Mouse (Mus musculus) lung, adult 2 months (tissue): ENCODE data around the gene Ror2.

Experiments
- CTCF ChIP-seq: fragments of 200-500 bp; IDR thresholded peaks from 2 replicates; pipeline ENCODE4 v1.5.1; 2011; ENCODE audit warnings: mild to moderate bottlenecking, low read length, control low read depth; ENCODE audit not compliant: insufficient read depth
- POLR2A ChIP-seq: fragments of 200-500 bp; IDR thresholded peaks from 2 replicates; pipeline ENCODE4 v1.6.1; 2011; ENCODE audit warnings: low read depth, mild to moderate bottlenecking, control low read depth, low read length, borderline replicate concordance; ENCODE audit errors: extremely low read depth

DNA sequence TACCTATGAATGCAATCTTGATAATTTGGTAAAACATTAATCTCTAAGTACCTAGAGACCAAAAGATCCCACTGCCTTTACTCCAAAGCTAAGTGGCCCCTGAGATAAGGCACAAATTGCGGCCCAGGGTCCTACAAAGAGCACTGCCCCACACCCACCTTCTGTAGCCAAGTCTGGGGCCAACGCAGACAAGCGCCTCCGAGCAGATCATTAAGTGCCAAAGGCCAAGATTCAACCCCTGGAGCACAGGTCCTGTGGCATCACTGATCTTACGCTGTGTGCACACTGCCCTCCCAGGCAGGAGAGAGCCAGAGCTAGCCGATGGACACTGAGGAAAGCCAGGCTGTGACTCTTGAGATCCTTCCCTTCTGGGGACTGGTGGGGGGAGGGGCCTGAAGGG is 38.7 kb downstream of the Ror2 start:
- TF ChIP-seq POLR2A (no peak), CTCF (no peak)
